Mouse (Mus musculus) forebrain, embryonic 15.5 days (tissue): ENCODE results near the gene Fitm2. TPM values are rescaled to one million over a fixed set of nuclear protein-coding genes. Genes with fewer than 3 reads are reported as not detected.

Experiments used
- ATAC-seq: fragments of 200-750 bp; cut with Nextera tagmentation; replicated peaks from 2 replicates; pipeline ENCODE4 v1.8.0; 2017; ENCODE audit warnings: mild to moderate bottlenecking, moderate TSS enrichment, moderate library complexity
- H3K27ac ChIP-seq: fragments of 300-500 bp; sonication (generic); replicated peaks from 2 replicates; pipeline ENCODE4 v1.5.1; 2015; ENCODE audit warnings: mild to moderate bottlenecking, inconsistent platforms
- H3K27me3 ChIP-seq: fragments of 300-500 bp; sonication (generic); 2 replicates; pipeline ENCODE4 v1.6.1; 2015; ENCODE audit warnings: inconsistent platforms
- H3K36me3 ChIP-seq: fragments of 300-500 bp; sonication (generic); 2 replicates; pipeline ENCODE4 v1.6.1; 2015; ENCODE audit warnings: mild to moderate bottlenecking, inconsistent platforms
- H3K4me1 ChIP-seq: fragments of 300-500 bp; sonication (generic); 2 replicates; pipeline ENCODE4 v1.6.1; 2015; ENCODE audit warnings: inconsistent platforms
- H3K4me2 ChIP-seq: fragments of 300-500 bp; sonication (generic); replicated peaks from 2 replicates; pipeline ENCODE4 v1.6.1; 2015; ENCODE audit warnings: mild to moderate bottlenecking, inconsistent platforms
- H3K4me3 ChIP-seq: fragments of 300-500 bp; sonication (generic); 2 replicates; pipeline ENCODE4 v1.5.1; 2015; ENCODE audit warnings: mild to moderate bottlenecking, inconsistent platforms
- H3K9ac ChIP-seq: fragments of 300-500 bp; sonication (generic); replicated peaks from 2 replicates; pipeline ENCODE4 v1.6.1; 2015; ENCODE audit warnings: mild to moderate bottlenecking, inconsistent platforms
- H3K9me3 ChIP-seq: fragments of 300-500 bp; sonication (generic); 2 replicates; pipeline ENCODE4 v1.6.1; 2016; ENCODE audit warnings: inconsistent platforms
- WGBS: fragments of 180-500 bp; shearing (Covaris S2); methylation state at CpG from one replicate; pipeline ENCODE4 v1.1.7; 2015; ENCODE audit warnings: mixed read lengths; 5-methylcytosine and 5-hydroxymethylcytosine counted together
- polyA plus RNA-seq: library from polyadenylated mRNA; unstranded; fragments of >200 nt; fragmentation: Nextera tagmentation; extraction: Ambion mirVana; gene quantifications from 2 replicates; pipeline ENCODE4 v1.2.1, GENCODE M21; 2015

Gene Fitm2
- polyA plus RNA-seq, 1 experiment from 2014 or later, result 12.3 TPM

GRCm38 (mm10) chr2:163439488-163439887 lies 32.9 kb downstream of the Fitm2 start:
- H3K27me3 ChIP-seq, result no peaks in the 10 kb centered on the region
- H3K9me3 ChIP-seq, result no peaks in the 10 kb centered on the region
- H3K4me1 ChIP-seq, result peaks cover 27% of the 10 kb centered on the region
- 75% methylated on average over 1 of the region's 1 CpGs for WGBS
- peak overlapping the region; percentile 99 for H3K4me3 ChIP-seq
- no peak for ATAC-seq
- peak overlapping the region; percentile 67 for H3K4me2 ChIP-seq
- no peaks in the 10 kb centered on the region for H3K36me3 ChIP-seq
- H3K27ac ChIP-seq, result peak overlapping the region; percentile 84; the same call in 1 of the 2 replicates
- H3K9ac ChIP-seq, result peak overlapping the region; percentile 93

GRCm38 (mm10) chr2:163438619-163439451 lies 33.6 kb downstream of the Fitm2 start:
- 1% methylated on average over 30 of the region's 30 CpGs for WGBS
- Histone ChIP-seq H3K4me2 (peak overlapping the region; percentile 67), H3K27ac (peak overlapping the region; percentile 84), H3K4me1 (peaks cover 27% of the 10 kb centered on the region), H3K36me3 (no peaks in the 10 kb centered on the region), H3K9ac (peak overlapping the region; percentile 93), H3K27me3 (no peaks in the 10 kb centered on the region), H3K9me3 (no peaks in the 10 kb centered on the region), H3K4me3 (peak overlapping the region; percentile 99)
- ATAC-seq, result peak; percentile 75

- peak; percentile 86 for ATAC-seq
- H3K4me3 ChIP-seq, result peak within 1 kb of the TSS; percentile 99
- peak within 1 kb of the TSS; percentile 84 for H3K27ac ChIP-seq
- H3K9ac ChIP-seq, result peak within 1 kb of the TSS; percentile 93
- peak within 1 kb of the TSS; percentile 67 for H3K4me2 ChIP-seq
- H3K27me3 ChIP-seq, result no peaks in the 10 kb centered on the region
- peaks cover 27% of the 10 kb centered on the region for H3K4me1 ChIP-seq
- H3K36me3 ChIP-seq, result no peaks in the 10 kb centered on the region
- no peaks in the 10 kb centered on the region for H3K9me3 ChIP-seq
- 0% methylated on average over 15 of the region's 18 CpGs for WGBS
Observed at GRCm38 (mm10) chr2:163438246-163438618, 34.2 kb downstream of the Fitm2 start, which contains the start of gene Gdap1l1. TSS of gene Gdap1l1 (plus strand) at chr2:163438476.

- H3K27ac ChIP-seq, result peak overlapping the region; percentile 84
- no peaks in the 10 kb centered on the region for H3K9me3 ChIP-seq
- WGBS, result 34% methylated on average over 4 of the region's 4 CpGs
- H3K9ac ChIP-seq, result peak overlapping the region; percentile 93
- H3K4me1 ChIP-seq, result peaks cover 27% of the 10 kb centered on the region
- H3K36me3 ChIP-seq, result no peaks in the 10 kb centered on the region
- peak overlapping the region; percentile 67 for H3K4me2 ChIP-seq
- H3K27me3 ChIP-seq, result no peaks in the 10 kb centered on the region
- H3K4me3 ChIP-seq, result peak overlapping the region; percentile 99
- no peak for ATAC-seq
Observed at GRCm38 (mm10) chr2:163437800-163438199, 34.6 kb downstream of the Fitm2 start.

- Histone ChIP-seq H3K9ac (no peak overlapping the region), H3K36me3 (no peaks in the 10 kb centered on the region), H3K4me1 (peaks cover 9% of the 10 kb centered on the region), H3K4me2 (no peak overlapping the region), H3K27ac (no peak overlapping the region), H3K4me3 (no peak overlapping the region), H3K9me3 (no peaks in the 10 kb centered on the region), H3K27me3 (no peaks in the 10 kb centered on the region)
- no peak for ATAC-seq
- 27% methylated on average over 4 of the region's 4 CpGs for WGBS
Observed at GRCm38 (mm10) chr2:163433971-163434370, 38.5 kb downstream of the Fitm2 start.

- H3K27ac ChIP-seq, result no peak overlapping the region
- H3K4me2 ChIP-seq, result no peak overlapping the region
- no peak overlapping the region for H3K4me3 ChIP-seq
- H3K9me3 ChIP-seq, result no peaks in the 10 kb centered on the region
- no peaks in the 10 kb centered on the region for H3K36me3 ChIP-seq
- 91% methylated on average over 9 of the region's 9 CpGs for WGBS
- no peaks in the 10 kb centered on the region for H3K27me3 ChIP-seq
- no peak for ATAC-seq
- no peak overlapping the region for H3K9ac ChIP-seq
- no peaks in the 10 kb centered on the region for H3K4me1 ChIP-seq
Observed at GRCm38 (mm10) chr2:163431289-163431688, 41.1 kb downstream of the Fitm2 start.

GRCm38 (mm10) chr2:163428346-163429011 lies 44.0 kb downstream of the Fitm2 start:
- Histone ChIP-seq H3K4me3 (no peak overlapping the region), H3K9me3 (no peaks in the 10 kb centered on the region), H3K4me2 (no peak overlapping the region), H3K36me3 (no peaks in the 10 kb centered on the region), H3K27me3 (no peaks in the 10 kb centered on the region), H3K4me1 (no peaks in the 10 kb centered on the region), H3K9ac (no peak overlapping the region), H3K27ac (no peak overlapping the region)
- ATAC-seq, result no peak
- 49% methylated on average over 4 of the region's 4 CpGs for WGBS

- no peak within 1 kb of the TSS for H3K4me3 ChIP-seq
- H3K9ac ChIP-seq, result no peak within 1 kb of the TSS
- peaks cover 16% of the 10 kb centered on the region for H3K4me1 ChIP-seq
- no peak within 1 kb of the TSS for H3K4me2 ChIP-seq
- H3K27me3 ChIP-seq, result no peaks in the 10 kb centered on the region
- no peak for ATAC-seq
- WGBS, result 88% methylated on average over 6 of the region's 6 CpGs
- no peaks in the 10 kb centered on the region for H3K9me3 ChIP-seq
- H3K36me3 ChIP-seq, result no peaks in the 10 kb centered on the region
- H3K27ac ChIP-seq, result no peak within 1 kb of the TSS
Observed at GRCm38 (mm10) chr2:163424597-163424996, 47.8 kb downstream of the Fitm2 start, which contains the start of gene Oser1. TSS of gene Oser1 (minus strand) at chr2:163424697.

- ATAC-seq, result no peak
- H3K4me1 ChIP-seq, result peaks cover 24% of the 10 kb centered on the region
- WGBS, result 83% methylated on average over 9 of the region's 9 CpGs
Observed at GRCm38 (mm10) chr2:163422895-163423660, 49.4 kb downstream of the Fitm2 start.

GRCm38 (mm10) chr2:163420366-163420886 lies 52.0 kb downstream of the Fitm2 start:
- H3K4me1 ChIP-seq, result peaks cover 32% of the 10 kb centered on the region
- no peak for ATAC-seq
- H3K9me3 ChIP-seq, result no peaks in the 10 kb centered on the region
- H3K4me2 ChIP-seq, result peak overlapping the region; percentile 81
- peak overlapping the region; percentile 93 for H3K27ac ChIP-seq
- H3K4me3 ChIP-seq, result peak overlapping the region; percentile 96
- H3K36me3 ChIP-seq, result no peaks in the 10 kb centered on the region
- no peaks in the 10 kb centered on the region for H3K27me3 ChIP-seq
- WGBS, result 31% methylated on average over 10 of the region's 10 CpGs
- peak overlapping the region; percentile 93 for H3K9ac ChIP-seq

More at GRCm38 (mm10) chr2:163422895-163423660, 49.4 kb downstream of the Fitm2 start:
- Histone ChIP-seq H3K36me3 (no peaks in the 10 kb centered on the region), H3K27me3 (no peaks in the 10 kb centered on the region), H3K9ac (no peak overlapping the region), H3K27ac (no peak overlapping the region), H3K4me3 (no peak overlapping the region), H3K9me3 (no peaks in the 10 kb centered on the region), H3K4me2 (no peak overlapping the region)

- ATAC-seq, result peak; percentile 99
- H3K36me3 ChIP-seq, result peaks cover 3% of the 10 kb centered on the region; the same call in 1 of the 2 replicates
- H3K9ac ChIP-seq, result peak overlapping the region; percentile 93
- WGBS, result under 1% methylated on average over 70 of the region's 71 CpGs
- peak overlapping the region; percentile 93 for H3K27ac ChIP-seq
- H3K9me3 ChIP-seq, result no peaks in the 10 kb centered on the region
- H3K27me3 ChIP-seq, result no peaks in the 10 kb centered on the region
- H3K4me1 ChIP-seq, result peaks cover 32% of the 10 kb centered on the region
- H3K4me3 ChIP-seq, result peak overlapping the region; percentile 96
- H3K4me2 ChIP-seq, result peak overlapping the region; percentile 91
Observed at GRCm38 (mm10) chr2:163419346-163420045, 52.9 kb downstream of the Fitm2 start.
